Mouse (Mus musculus) midbrain, embryonic 13.5 days (tissue): ENCODE data around the gene Esrrb. TPM values are rescaled to one million over a fixed set of nuclear protein-coding genes. Genes with fewer than 3 reads are reported as not detected.

ENCODE experiments used
- ATAC-seq: fragments of 200-750 bp; cut with Nextera tagmentation; 2 replicates; pipeline ENCODE4 v1.8.0; 2017; ENCODE audit warnings: mild to moderate bottlenecking, moderate TSS enrichment, moderate library complexity
- H3K27ac ChIP-seq: fragments of 300-500 bp; sonication (generic); 2 replicates; pipeline ENCODE4 v1.5.1; 2015; ENCODE audit warnings: inconsistent platforms, mild to moderate bottlenecking, moderate library complexity
- H3K27me3 ChIP-seq: fragments of 300-500 bp; sonication (generic); 2 replicates; pipeline ENCODE4 v1.6.1; 2015; ENCODE audit warnings: mild to moderate bottlenecking, inconsistent platforms
- H3K36me3 ChIP-seq: fragments of 300-500 bp; sonication (generic); 2 replicates; pipeline ENCODE4 v1.6.1; 2015; ENCODE audit warnings: mild to moderate bottlenecking, inconsistent platforms
- H3K4me1 ChIP-seq: fragments of 300-500 bp; sonication (generic); replicated peaks from 2 replicates; pipeline ENCODE4 v1.6.1; 2015; ENCODE audit warnings: inconsistent platforms
- H3K4me2 ChIP-seq: fragments of 300-500 bp; sonication (generic); replicated peaks from 2 replicates; pipeline ENCODE4 v1.6.1; 2015; ENCODE audit warnings: moderate library complexity, mild to moderate bottlenecking, inconsistent platforms
- H3K4me3 ChIP-seq: fragments of 300-500 bp; sonication (generic); replicated peaks from 2 replicates; pipeline ENCODE4 v1.5.1; 2015; ENCODE audit warnings: mild to moderate bottlenecking, inconsistent platforms
- H3K9ac ChIP-seq: fragments of 300-500 bp; sonication (generic); replicated peaks from 2 replicates; pipeline ENCODE4 v1.6.1; 2015; ENCODE audit warnings: mild to moderate bottlenecking, inconsistent platforms
- H3K9me3 ChIP-seq: fragments of 300-500 bp; sonication (generic); 2 replicates; pipeline ENCODE4 v1.6.1; 2016; ENCODE audit warnings: mild to moderate bottlenecking, inconsistent platforms
- WGBS: fragments of 180-500 bp; shearing (Covaris S2); methylation state at CpG from one replicate; pipeline ENCODE4 v1.1.7; 2015; 5-methylcytosine and 5-hydroxymethylcytosine counted together
- polyA plus RNA-seq: library from polyadenylated mRNA; unstranded; fragments of >200 nt; fragmentation: Nextera tagmentation; extraction: Ambion mirVana; gene quantifications from 2 replicates; pipeline ENCODE4 v1.2.1, GENCODE M21; 2015

The Esrrb gene
- polyA plus RNA-seq, 1 experiment from 2014 or later, result 6.5 TPM

DNA sequence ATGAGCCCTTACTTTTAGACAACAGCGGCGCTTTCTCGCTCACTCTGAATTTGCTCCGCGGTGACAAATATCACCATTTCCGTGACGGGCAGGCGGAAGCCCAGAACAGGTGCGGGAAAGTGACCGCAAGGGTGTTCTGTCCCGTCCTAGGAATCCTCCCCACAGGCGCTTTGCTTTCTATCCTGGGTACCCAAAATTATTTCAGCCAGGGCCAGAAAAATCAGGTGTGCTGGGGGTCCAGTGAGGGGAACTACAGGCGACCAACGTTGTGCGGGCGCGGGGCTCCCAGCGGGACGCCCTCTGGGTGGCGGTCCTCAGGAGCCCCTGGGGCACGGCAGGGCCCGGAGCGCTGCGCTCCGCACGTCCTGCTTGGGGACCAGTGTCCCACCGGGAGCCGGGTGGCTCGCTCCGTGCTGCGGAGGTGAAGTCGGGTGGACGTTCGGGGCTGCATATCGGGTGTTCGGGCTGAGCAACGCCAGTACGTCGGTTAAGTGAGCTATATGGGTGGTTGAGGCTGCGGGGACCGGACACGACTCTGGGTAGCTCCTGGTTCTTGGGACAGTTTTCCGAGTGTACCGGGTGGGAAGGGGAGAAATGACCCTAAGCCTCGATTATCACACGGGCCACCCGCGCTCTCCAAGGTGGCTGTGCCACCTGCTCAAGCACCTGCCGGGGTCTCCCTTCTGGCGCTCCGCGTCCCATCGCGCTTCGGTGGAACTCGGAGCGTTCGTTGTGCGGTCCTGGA is 61.4 kb downstream of the Esrrb start:
- peak overlapping the region; percentile 59 for H3K9ac ChIP-seq

DNA sequence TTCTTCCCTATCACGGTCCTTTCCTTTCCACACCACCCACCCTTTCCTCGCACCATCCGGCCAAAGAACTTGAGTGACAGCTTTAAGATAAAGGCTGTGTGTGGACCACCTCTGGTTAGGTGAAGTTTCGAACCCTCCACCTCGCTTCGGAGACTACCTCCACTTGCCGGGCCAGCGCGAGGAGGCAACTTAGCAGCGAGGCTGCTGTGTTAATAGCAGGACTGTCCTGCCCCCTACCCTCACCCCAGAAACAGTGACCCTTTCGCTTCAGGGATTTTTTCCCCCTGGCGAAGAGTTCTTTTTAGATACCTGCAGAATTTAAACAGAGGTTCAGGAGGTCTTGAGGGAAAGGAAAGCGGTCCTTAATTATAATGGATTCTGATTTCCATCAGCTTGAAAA is 62.2 kb downstream of the Esrrb start:
- Histone ChIP-seq H3K27ac (no peak overlapping the region), H3K9ac (no peak overlapping the region), H3K27me3 (peaks cover 90% of the 10 kb centered on the region), H3K4me2 (peak overlapping the region; percentile 82; the same call in 1 of the 2 replicates), H3K4me3 (peak overlapping the region; percentile 55), H3K9me3 (no peaks in the 10 kb centered on the region), H3K4me1 (peaks cover 33% of the 10 kb centered on the region), H3K36me3 (no peaks in the 10 kb centered on the region)
- no peak for ATAC-seq
- WGBS, result 5% methylated on average over 13 of the region's 13 CpGs

More for the DNA sequence above, 61.4 kb downstream of the Esrrb start:
- Histone ChIP-seq H3K9me3 (no peaks in the 10 kb centered on the region), H3K4me3 (peak overlapping the region; percentile 55), H3K27me3 (peaks cover 91% of the 10 kb centered on the region), H3K4me1 (peaks cover 33% of the 10 kb centered on the region), H3K36me3 (no peaks in the 10 kb centered on the region), H3K4me2 (peak overlapping the region; percentile 82), H3K27ac (no peak overlapping the region)
- under 1% methylated on average over 59 of the region's 59 CpGs for WGBS
- ATAC-seq, result no peak

DNA sequence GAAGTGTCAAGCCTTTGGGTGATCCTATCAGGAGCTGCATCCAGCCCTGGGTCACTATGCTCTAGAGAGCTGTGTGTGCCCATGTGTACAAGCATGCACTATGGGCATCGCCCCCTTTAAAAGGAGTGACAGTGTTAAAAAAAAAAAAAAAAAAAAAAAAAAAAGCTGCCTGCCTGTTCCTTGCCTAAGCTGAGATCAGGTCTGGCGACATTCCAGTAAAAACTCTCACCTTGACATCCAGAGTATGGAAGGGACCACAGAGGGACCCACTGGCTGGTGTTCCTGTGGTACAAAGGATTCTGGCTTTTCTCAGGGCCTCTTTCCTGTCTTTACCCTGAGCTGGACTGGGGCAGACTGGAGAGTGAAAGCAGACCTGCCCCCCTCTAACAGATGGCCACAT is 66.7 kb downstream of the Esrrb start:
- Histone ChIP-seq H3K4me1 (peaks cover 14% of the 10 kb centered on the region), H3K9me3 (no peaks in the 10 kb centered on the region), H3K27me3 (peaks cover 62% of the 10 kb centered on the region), H3K4me3 (no peak overlapping the region), H3K27ac (no peak overlapping the region), H3K4me2 (0 out of 2 replicates have a peak overlapping the region, but pooled peaks have one; percentile 11), H3K36me3 (no peaks in the 10 kb centered on the region), H3K9ac (no peak overlapping the region)
- 80% methylated on average over 2 of the region's 2 CpGs for WGBS
- ATAC-seq, result no peak

GRCm38 (mm10) chr12:86431671-86432070 is 70.8 kb downstream of the Esrrb start:
- H3K4me1 ChIP-seq, result peaks cover 11% of the 10 kb centered on the region
- ATAC-seq, result no peak
- H3K36me3 ChIP-seq, result no peaks in the 10 kb centered on the region
- no peak overlapping the region for H3K4me2 ChIP-seq
- WGBS, result 23% methylated on average over 5 of the region's 5 CpGs
- no peaks in the 10 kb centered on the region for H3K9me3 ChIP-seq
- H3K4me3 ChIP-seq, result no peak overlapping the region
- H3K27me3 ChIP-seq, result peaks cover 33% of the 10 kb centered on the region
- H3K27ac ChIP-seq, result no peak overlapping the region
- H3K9ac ChIP-seq, result no peak overlapping the region

DNA sequence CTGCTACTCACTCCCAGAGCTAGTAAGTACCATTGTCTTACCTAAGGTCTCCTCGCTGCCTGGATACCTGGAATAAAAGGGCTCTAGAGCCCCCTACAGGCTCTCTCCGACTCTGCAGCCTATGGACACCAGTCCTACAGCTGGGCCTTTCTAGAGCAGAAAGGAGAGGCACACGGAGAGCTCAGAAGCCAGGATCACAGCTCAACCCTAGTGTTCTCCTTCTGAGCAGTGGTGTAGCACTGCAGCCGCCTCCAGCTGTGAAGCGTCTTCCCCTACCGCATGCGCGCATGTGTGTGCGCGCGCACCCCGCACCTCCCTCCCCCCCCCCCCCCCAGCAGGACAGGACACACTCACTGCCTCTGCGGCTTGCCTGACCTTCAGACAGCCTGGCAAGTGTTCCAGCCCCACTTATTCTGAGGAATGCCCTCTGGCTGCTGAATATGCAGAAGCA is 72.5 kb downstream of the Esrrb start:
- no peaks in the 10 kb centered on the region for H3K36me3 ChIP-seq
- 0 out of 2 replicates have a peak, but pooled peaks cover 8% of the 10 kb centered on the region for H3K4me1 ChIP-seq
- H3K9ac ChIP-seq, result peak overlapping the region; percentile 55; the same call in 1 of the 2 replicates
- ATAC-seq, result peak; percentile 91
- peaks cover 28% of the 10 kb centered on the region for H3K27me3 ChIP-seq
- H3K4me2 ChIP-seq, result peak overlapping the region; percentile 44
- peak overlapping the region; percentile 22 for H3K4me3 ChIP-seq
- WGBS, result under 1% methylated on average over 11 of the region's 13 CpGs
- H3K27ac ChIP-seq, result no peak overlapping the region
- H3K9me3 ChIP-seq, result no peaks in the 10 kb centered on the region

- Histone ChIP-seq H3K4me2 (no peak overlapping the region), H3K4me3 (no peak overlapping the region), H3K36me3 (no peaks in the 10 kb centered on the region), H3K4me1 (0 out of 2 replicates have a peak, but pooled peaks cover 8% of the 10 kb centered on the region), H3K27me3 (peaks cover 14% of the 10 kb centered on the region; the same call in 1 of the 2 replicates), H3K27ac (no peak overlapping the region), H3K9ac (no peak overlapping the region), H3K9me3 (no peaks in the 10 kb centered on the region)
- ATAC-seq, result no peak
- 88% methylated on average over 13 of the region's 13 CpGs for WGBS
Observed at GRCm38 (mm10) chr12:86435651-86436050, 74.7 kb downstream of the Esrrb start.

GRCm38 (mm10) chr12:86450848-86451247 is 89.9 kb downstream of the Esrrb start:
- ATAC-seq, result no peak
- Histone ChIP-seq H3K4me3 (no peak overlapping the region), H3K27me3 (no peaks in the 10 kb centered on the region), H3K4me1 (no peaks in the 10 kb centered on the region), H3K9me3 (no peaks in the 10 kb centered on the region), H3K27ac (no peak overlapping the region), H3K4me2 (no peak overlapping the region), H3K36me3 (no peaks in the 10 kb centered on the region), H3K9ac (no peak overlapping the region)
- WGBS, result 92% methylated on average over 5 of the region's 5 CpGs

DNA sequence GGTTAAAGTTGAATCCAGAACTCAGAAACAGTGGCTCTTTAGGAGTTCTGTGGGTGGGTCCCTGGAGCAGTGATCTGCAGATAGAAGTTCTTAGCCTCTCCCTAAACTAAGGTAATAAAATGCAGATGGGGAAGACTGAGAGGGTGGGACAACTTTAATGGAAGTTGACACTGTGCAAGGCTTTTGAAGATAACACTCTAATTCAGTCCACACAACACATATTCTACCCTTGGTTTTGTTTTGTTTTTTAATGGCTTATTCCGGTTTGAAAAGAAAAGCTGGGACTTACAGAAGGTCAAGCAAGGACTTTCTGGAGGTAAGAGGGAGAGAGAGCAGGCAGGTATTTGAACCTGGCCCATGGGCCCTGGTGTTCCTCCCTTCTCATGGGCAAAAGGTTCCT is 94.1 kb downstream of the Esrrb start:
- Histone ChIP-seq H3K27me3 (no peaks in the 10 kb centered on the region), H3K4me1 (no peaks in the 10 kb centered on the region), H3K9me3 (no peaks in the 10 kb centered on the region), H3K36me3 (no peaks in the 10 kb centered on the region), H3K9ac (no peak overlapping the region), H3K27ac (no peak overlapping the region), H3K4me3 (no peak overlapping the region), H3K4me2 (no peak overlapping the region)
- ATAC-seq, result no peak
- 81% methylated on average over 1 of the region's 1 CpGs for WGBS

DNA sequence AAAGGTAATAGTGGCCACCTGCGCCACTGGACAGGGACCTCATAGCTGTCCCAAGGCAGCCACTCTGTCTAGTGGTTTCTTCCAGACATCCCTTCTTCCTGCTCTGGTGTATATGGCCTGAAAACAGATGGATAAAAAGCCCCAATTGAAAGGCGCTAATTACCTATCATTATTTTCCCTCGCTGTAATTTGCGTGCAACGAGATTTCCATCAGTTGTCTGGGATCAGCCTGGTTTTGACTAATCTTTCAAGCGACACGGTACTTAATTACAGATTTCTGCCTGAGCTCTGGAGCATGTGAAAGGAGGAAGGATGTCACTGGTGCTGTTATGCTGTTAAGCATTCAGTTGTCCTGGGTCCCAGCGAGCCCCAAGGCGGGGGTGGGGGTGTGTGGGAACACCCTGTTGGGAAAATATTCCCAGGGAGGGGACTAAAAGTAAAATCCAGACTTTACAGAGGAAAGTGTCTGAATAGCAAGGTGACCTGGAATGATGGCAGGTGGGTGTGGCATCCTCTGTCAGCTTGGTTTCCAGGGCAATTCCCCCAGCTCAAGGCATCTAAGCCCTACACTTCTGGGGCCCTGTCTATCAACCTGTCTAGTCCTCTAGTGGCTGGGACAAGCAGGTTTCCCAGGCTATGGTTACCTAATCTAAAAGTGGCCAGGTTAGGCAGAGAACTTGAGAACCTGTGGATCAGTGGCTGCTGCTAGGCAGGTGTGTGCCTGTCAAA is 102.0 kb downstream of the Esrrb start:
- Histone ChIP-seq H3K9ac (no peak overlapping the region), H3K27ac (no peak overlapping the region), H3K4me1 (peaks cover 4% of the 10 kb centered on the region), H3K4me2 (no peak overlapping the region), H3K27me3 (no peaks in the 10 kb centered on the region), H3K36me3 (no peaks in the 10 kb centered on the region), H3K4me3 (no peak overlapping the region), H3K9me3 (no peaks in the 10 kb centered on the region)
- WGBS, result 65% methylated on average over 9 of the region's 9 CpGs
- ATAC-seq, result no peak

DNA sequence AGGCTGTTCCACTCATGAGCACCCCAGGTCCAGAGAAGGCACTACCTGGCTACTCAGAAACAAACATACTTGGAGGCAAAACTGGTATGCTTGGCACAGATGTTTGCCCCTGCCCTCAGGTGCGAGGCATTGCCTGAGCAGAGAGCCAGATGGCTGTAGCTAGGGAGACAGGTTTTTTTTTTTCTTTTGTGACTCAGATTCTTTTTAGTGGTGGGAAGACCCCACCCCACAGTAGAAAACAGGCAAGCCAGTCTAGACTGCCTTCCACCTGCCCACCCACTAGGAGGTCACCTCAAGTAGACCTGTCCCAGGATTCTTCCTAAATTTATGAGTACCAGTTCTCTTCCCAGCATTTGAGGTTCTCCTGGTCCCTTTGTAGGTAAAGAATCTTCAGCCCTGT is 103.5 kb downstream of the Esrrb start:
- no peak overlapping the region for H3K4me3 ChIP-seq
- no peak for ATAC-seq
- WGBS, result 91% methylated on average over 1 of the region's 1 CpGs

DNA sequence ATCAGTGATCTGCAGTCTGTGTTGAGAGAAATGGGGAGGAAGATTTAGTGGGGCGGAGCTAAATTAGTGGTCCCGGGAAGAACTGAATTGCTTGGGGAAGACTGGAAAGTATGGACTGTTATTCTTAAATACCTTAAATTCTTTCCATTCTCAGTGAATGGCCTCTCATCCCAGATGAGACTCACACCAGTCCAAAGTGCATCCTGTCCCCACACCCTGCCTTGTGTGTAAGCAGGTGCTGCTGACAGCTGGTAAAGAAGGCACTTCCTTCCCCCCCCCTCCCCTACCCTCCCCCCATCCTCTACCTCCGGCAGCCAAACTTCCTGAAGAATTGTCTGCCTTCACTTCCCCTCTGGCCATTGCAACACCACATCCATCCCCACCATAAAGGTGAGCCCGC is 105.3 kb downstream of the Esrrb start:
- WGBS, result 76% methylated on average over 4 of the region's 4 CpGs
- Histone ChIP-seq H3K27ac (no peak overlapping the region), H3K36me3 (no peaks in the 10 kb centered on the region), H3K4me2 (no peak overlapping the region), H3K27me3 (no peaks in the 10 kb centered on the region), H3K4me3 (no peak overlapping the region), H3K4me1 (peaks cover 4% of the 10 kb centered on the region), H3K9me3 (no peaks in the 10 kb centered on the region), H3K9ac (no peak overlapping the region)
- ATAC-seq, result no peak

More for the DNA sequence above, 103.5 kb downstream of the Esrrb start:
- H3K4me2 ChIP-seq, result no peak overlapping the region
- peaks cover 4% of the 10 kb centered on the region for H3K4me1 ChIP-seq
- no peaks in the 10 kb centered on the region for H3K36me3 ChIP-seq
- no peaks in the 10 kb centered on the region for H3K9me3 ChIP-seq
- no peaks in the 10 kb centered on the region for H3K27me3 ChIP-seq
- H3K27ac ChIP-seq, result no peak overlapping the region
- no peak overlapping the region for H3K9ac ChIP-seq

DNA sequence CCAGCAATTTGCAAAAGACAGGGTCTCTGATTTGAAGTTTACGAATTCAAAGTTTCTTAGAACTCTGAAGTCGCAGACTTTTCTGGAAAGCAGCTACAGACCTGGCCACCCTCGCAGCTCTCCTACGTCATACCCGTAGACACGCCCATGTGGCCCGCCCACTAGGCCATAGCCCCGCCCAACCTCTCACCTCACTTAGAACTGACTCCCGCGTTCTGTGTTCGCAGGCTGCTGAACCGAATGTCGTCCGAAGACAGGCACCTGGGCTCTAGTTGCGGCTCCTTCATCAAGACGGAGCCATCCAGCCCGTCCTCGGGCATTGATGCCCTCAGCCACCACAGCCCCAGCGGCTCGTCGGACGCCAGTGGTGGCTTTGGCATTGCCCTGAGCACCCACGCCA is 109.0 kb downstream of the Esrrb start:
- 57% methylated on average over 23 of the region's 23 CpGs for WGBS
- Histone ChIP-seq H3K4me1 (no peaks in the 10 kb centered on the region), H3K36me3 (no peaks in the 10 kb centered on the region), H3K4me2 (no peak overlapping the region), H3K4me3 (no peak overlapping the region), H3K9me3 (no peaks in the 10 kb centered on the region), H3K27ac (no peak overlapping the region), H3K27me3 (no peaks in the 10 kb centered on the region), H3K9ac (no peak overlapping the region)
- no peak for ATAC-seq
